Mouse (Mus musculus): ENCODE measurements around the gene Stat3.

Gene Stat3

DNA sequence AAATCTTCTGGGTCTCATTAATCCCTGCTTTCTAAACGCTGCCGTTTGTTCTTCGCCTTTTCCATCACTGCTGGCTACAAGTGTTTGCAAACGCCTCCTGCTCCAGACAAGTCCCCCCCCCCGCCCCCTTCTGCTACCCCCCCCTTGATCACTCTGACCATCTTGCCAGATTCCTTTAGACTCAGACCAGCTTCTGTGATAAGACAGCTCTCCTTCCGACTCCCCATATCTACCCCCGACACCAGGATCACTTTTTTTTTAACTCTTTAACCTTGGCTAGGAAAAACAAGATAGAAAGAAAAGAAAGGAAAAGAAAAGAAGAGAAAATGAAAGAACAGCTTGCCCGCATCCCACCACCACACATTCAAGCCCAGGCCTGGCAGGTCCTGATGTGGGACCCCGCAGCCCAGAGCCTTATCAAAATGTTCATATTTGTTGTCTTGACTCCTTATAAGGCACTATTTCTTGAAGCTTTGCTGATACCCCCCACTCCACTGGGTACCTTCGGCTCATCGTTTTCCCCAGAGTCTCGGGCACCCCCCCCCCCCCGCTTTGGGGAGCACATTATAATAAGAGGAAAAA, 89.8 kb downstream of the Stat3 start:
- no peak for DNase-seq

DNA sequence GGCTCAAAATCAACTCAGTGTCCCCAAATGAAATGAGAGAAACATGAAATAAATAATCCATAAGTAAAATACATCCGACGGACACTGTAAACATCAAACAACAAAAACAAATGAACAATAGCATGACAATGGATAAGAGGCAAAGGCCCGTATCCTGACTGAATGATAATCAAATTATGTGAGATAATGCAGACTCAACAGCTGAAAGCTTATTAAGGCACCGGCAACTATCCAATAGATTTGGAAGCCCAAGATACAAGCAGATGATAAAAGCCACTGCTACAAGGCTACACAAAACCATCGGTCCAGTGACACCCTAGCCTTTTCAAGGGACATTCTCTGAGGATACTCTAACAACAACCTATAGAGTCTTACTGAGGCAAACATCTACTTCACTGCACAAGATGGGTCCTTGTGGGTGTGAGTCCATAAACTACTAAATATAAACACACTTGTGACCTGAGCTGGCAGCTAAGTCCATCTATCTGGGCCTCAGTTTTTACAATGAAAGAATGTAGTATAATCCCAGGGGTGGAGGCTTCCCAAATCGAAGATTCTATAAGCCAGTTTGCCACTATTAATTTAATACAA, 90.5 kb downstream of the Stat3 start:
- no peak for DNase-seq

DNA sequence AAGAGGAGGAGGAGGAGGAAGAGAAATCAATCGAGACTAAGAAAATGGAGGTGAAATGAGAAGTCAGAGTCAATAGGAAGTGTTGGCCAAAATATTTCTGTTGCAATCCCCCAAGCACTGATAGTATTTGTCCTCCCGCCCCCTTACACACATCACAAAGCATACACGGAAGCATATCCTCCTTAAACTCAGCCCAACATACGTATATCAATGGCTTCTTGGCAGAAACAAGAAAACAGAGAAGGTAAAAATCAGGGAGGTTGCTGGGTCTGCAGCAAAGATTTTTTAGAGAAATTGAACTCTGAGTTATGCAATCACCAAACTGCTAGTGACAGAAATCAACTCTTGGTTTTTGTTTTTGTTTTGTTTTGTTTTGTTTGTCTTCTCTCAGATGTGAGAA, 91.3 kb downstream of the Stat3 start:
- no peak for DNase-seq

DNA sequence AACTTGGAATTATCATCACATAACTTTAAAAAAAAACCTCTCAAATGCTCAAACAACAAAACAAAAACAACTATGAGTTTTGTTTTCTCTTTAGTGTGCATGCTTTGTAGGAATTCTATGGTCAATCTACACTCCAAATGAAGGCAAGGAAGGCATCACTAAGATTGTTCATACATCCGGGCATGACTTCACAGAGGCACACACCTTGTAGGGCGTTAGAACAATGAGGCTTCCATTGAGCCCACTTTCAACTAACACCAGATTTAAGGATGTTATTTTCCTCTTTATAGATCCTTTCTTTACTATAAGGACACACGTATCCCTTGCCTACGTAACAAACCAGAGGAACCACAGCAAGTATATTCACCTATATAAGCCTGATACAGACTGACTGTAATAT, 91.8 kb downstream of the Stat3 start:
- no peak for DNase-seq

DNA sequence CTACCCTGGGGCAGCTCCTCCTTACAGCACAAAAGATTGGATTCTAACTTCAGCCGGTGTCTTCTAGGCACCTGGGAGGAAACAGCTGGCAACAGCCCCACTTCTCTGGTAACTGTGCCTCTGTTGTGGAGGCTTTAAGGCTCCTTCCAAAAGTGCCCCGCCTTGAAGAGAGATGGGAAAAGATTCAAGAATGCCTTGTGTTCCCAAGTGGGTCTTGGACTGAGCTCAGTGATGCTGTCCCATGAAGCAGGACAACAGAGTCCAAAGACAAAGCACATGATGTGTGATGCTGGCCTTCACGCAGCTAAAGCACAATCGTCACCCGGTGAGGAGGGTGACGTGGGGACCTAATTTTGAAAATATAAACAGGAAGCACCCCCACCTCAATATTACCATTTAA, 93.5 kb downstream of the Stat3 start:
- no peak for DNase-seq

DNA sequence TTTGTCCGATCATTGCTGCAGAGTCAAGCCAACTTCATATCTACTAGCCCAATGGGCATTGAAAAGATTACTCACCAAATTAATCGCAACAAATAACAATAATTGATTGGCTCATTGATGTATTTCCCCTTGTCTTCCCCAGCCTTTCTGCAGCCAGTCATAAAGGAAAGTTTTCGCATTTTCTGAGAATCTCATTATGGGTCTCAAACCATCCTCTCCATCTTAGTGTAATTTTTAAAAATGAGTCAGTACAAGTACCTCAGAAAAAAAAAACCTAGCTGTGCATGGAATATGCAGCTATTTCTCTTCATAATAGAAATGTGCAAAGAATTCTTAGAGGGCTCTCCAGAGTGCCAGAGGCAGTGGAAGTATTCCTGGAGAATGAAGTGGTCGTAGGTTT, 95.2 kb downstream of the Stat3 start:
- no peak for DNase-seq

DNA sequence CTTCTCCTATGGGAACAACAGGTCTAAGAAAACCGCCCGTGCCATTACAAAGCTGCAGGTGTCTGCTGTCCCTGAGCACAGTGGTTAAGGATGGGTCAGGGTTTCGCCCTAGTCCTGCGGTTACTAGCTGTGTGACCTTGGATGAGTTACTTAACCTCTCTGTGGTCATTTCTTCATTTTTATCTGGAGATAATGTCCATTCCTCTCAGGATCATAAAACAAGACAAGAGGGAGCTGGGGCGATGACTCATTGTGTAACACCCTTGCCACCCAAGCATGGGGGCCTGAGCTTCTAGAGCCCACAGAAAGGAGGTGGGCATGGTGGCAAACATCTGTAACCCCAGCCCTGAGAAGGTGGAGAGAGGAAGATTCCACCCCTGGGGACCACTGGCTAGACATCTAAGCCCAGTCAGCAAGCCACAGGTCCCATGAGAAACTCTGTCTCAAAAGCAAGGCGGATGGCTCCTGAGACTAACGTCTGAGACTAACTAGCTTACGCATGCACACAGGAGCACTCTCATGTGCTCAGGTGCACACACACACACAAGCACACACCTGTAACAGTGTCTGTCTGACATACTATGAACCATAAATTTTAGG, 96.2 kb downstream of the Stat3 start:
- no peak for DNase-seq

DNA sequence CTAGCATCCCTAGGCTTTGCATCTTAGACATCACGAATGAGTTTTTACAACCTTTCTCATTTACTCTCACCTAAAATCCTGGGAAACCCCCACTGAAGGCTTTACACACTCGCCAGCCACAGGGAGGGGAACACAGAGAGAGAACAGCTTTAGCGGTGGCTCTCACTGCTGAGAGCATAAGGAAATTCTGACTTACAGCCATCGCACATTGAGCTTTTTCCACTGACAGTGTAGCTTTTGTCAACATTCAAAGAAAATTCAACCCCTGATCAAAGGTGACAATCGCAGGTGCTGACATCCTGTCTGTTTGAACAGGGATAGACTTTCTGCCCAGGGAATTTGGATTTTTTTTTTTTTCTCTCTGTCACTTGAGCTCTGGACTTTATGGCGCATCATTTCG, 97.3 kb downstream of the Stat3 start:
- DNase-seq: no peak

DNA sequence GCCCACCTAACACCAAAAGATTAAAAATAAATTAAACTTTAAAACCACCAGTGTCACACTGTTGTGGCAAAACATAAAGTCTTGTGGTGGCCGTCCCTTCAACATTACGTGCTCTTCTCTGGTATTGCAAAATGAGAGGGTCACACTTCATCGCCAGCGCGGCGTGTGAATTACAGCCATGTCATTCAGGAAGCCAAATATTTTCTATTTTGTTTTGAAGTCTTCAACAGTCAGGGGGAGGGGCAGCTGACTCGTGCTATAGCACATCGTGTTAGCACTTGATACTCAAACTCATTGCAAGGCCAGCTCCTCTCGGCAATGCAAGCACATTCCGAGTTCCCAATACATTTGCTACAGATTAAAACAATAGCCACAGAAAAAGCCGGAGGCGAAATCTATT, 98.5 kb downstream of the Stat3 start:
- DNase-seq: no peak

DNA sequence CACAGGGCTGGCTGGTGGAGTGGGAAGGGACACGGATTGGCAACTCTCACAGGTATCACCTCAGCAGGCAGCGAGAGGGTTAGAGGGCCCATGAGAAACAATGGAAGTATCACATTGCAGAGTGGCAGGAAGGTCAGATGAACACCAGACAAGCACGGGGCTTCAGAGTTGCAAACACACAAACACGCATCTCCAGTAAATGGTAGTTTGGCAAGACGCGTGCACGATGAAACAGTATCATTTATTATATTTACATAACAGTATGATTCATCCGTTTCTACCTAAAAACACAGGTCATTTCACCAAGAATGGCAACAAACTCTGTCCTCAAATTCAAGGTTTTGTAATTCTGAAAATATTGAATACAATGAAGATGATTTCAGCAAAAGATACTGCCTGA, 99.8 kb downstream of the Stat3 start:
- no peak for DNase-seq

DNA sequence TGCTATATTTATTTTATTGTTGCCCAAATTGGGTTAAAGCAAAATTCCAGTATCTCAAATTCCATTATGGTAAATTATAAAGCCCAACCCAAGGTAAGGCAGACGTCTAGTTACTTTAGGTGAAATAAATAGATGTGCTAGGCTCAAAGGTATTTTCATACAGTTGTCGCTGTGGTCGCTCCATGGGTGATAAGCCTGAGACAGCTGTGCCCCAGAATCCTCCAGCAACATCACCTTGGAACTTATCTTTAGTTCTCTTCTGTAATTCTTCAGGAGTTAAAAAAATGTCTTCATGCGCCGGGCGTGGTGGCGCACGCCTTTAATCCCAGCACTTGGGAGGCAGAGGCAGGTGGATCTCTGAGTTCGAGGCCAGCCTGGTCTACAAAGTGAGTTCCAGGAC, 100.4 kb downstream of the Stat3 start:
- no peak for DNase-seq

DNA sequence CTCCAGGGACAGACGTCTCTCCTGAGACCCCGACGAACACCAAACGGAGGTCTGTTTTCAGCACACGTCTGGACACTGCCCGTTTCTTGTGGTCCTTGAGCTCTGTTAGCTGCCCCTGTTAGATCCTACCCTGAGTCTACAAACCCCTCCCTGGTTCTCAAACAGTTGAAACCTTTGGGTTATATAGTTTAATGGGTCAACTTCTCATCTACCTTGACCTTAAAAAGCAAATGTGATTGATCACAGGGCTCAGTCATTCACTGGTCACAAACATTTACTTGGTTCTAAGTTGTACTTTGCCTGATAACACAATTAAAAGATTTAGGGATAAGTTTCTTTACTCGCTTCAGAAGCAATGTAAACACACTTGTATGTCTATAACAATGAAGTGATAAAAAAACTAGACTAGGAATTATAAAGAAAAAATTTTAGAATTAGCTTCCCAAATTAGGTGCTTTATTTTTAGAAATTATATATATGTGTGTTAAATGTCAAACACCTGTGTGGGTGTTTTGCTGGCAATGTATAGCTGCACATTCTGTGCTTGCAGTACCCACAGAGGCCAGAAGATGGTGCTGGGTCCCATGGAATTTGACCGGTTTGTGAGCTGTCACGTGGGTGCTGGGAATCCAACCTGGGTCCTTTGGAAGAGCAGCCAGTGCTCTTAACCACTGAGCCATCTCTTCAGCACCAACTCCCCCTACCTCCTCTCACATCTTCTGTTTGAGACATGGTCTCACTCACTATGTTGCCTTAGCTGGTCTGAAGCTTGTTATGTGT, 102.2 kb downstream of the Stat3 start:
- no peak for DNase-seq

Measured in cerebellum, adult 8-10 months (tissue).